Mouse (Mus musculus) embryonic facial prominence, embryonic 10.5 days (tissue): Measurements from ENCODE around the gene Purb. TPM values are rescaled to one million over a fixed set of nuclear protein-coding genes. Genes with fewer than 3 reads are reported as not detected.
A peak's percentile ranks its signal among the peaks of the same experiment; 100 is the strongest.

Source experiments
- DNase-seq: peaks from one replicate; pipeline ENCODE4 v3.0.0-alpha.2; 2017; ENCODE audit warnings: low spot score
- H3K27ac ChIP-seq: fragments of 300-500 bp; sonication (generic); replicated peaks from 2 replicates; pipeline ENCODE4 v1.5.1; 2016; ENCODE audit warnings: mild to moderate bottlenecking
- H3K27me3 ChIP-seq: fragments of 300-500 bp; sonication (generic); replicated peaks from 2 replicates; pipeline ENCODE4 v1.6.1; 2016; ENCODE audit warnings: low read depth, mild to moderate bottlenecking; ENCODE audit not compliant: poor library complexity, severe bottlenecking
- H3K36me3 ChIP-seq: fragments of 300-500 bp; sonication (generic); replicated peaks from 2 replicates; pipeline ENCODE4 v1.6.1; 2016; ENCODE audit warnings: mild to moderate bottlenecking, moderate library complexity
- H3K4me1 ChIP-seq: fragments of 300-500 bp; sonication (generic); 2 replicates; pipeline ENCODE4 v1.6.1; 2016
- H3K4me3 ChIP-seq: fragments of 300-500 bp; sonication (generic); 2 replicates; pipeline ENCODE4 v1.5.1; 2016; ENCODE audit warnings: mild to moderate bottlenecking, moderate library complexity
- H3K9me3 ChIP-seq: fragments of 300-500 bp; sonication (generic); 2 replicates; pipeline ENCODE4 v1.6.1; 2016; ENCODE audit warnings: mild to moderate bottlenecking
- WGBS: fragments of 180-500 bp; shearing (Covaris S2); methylation state at CpG from one replicate; pipeline ENCODE4 v1.1.7; 2016; 5-methylcytosine and 5-hydroxymethylcytosine counted together
- polyA plus RNA-seq: library from polyadenylated mRNA; unstranded; fragments of >200 nt; fragmentation: Nextera tagmentation; extraction: Ambion mirVana; gene quantifications from 2 replicates; pipeline ENCODE4 v1.2.1, GENCODE M21; 2016

The Purb gene
- polyA plus RNA-seq, 1 experiment from 2014 or later, result 17.5 TPM

DNA sequence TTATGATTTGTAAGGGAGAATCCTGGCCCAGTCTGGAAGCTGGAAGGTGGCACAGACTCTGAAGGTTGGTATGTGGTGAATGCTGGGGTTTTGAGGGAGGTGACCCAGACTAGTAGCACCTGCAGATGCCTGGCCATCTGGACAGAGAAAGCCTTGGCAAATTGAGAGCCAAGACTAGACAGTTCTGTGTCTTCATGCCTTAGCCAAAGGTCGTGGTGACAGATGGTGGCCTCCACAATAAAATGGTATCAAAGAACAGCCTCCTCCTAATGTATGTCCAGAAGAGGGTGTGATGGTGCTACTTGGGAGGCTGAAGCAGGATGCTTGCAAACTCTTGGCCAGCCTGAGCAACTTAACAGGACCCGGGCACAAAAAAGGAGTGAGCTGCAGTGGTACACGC, 28.5 kb upstream of the Purb start:
- 72% methylated on average over 3 of the region's 3 CpGs for WGBS
- H3K4me3 ChIP-seq, result no peak overlapping the region
- H3K36me3 ChIP-seq, result no peaks in the 10 kb centered on the region
- no peak overlapping the region for H3K27ac ChIP-seq
- 0 out of 2 replicates have a peak, but pooled peaks cover 4% of the 10 kb centered on the region for H3K4me1 ChIP-seq
- H3K9me3 ChIP-seq, result no peaks in the 10 kb centered on the region
- no peaks in the 10 kb centered on the region for H3K27me3 ChIP-seq
- DNase-seq, result no peak

DNA sequence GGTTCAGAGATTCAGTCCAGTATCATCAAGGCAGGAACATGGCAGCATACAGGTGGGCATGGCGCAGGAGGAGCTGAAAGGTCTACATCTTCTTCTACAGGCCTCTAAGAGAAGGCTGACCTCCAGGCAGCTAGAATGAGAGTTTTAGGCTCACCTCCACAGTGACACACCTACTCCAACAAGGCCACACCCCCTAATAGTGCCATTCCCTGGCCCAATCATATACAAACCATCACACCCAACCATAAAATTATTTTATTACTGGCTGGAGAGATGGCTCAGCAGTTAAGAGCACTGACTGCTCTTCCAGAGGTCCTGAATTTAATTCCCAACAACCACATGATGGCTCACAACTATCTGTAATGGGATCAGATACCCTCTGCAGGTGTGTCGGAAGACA, 26.8 kb upstream of the Purb start:
- Histone ChIP-seq H3K4me3 (no peak overlapping the region), H3K27ac (no peak overlapping the region), H3K4me1 (0 out of 2 replicates have a peak, but pooled peaks cover 4% of the 10 kb centered on the region), H3K27me3 (no peaks in the 10 kb centered on the region), H3K9me3 (no peaks in the 10 kb centered on the region), H3K36me3 (no peaks in the 10 kb centered on the region)
- 96% methylated on average over 2 of the region's 2 CpGs for WGBS
- no peak for DNase-seq

DNA sequence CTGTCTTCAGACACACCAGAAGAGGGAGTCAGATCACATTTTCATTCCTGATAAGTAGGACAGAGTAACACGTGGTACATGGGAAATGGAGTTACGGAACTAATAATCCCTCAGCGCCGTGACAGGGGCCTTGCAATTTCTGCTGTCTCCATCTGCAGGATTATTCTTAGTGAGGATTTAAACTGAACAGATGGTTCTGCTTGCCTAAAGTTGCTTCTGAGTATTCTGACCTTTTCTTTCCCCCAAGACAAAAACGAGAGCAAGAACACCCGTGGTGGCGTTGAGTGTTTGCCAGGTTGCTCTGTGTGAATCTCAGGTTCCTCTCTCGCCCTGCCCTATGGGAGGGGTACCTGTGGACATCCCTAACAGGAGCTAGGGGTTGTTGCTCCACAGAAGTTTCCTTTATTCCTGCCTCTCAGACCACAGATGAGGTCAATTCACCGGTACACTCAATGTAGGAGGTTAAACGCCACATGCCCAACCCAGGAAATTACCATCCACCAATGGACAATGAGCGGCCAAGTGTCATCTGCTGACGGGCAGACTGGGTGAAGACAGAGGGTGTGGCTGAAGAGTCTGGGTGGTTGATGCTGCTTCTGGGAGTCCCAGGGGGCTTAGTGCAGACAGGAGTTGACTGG, 21.7 kb upstream of the Purb start:
- no peaks in the 10 kb centered on the region for H3K9me3 ChIP-seq

DNA sequence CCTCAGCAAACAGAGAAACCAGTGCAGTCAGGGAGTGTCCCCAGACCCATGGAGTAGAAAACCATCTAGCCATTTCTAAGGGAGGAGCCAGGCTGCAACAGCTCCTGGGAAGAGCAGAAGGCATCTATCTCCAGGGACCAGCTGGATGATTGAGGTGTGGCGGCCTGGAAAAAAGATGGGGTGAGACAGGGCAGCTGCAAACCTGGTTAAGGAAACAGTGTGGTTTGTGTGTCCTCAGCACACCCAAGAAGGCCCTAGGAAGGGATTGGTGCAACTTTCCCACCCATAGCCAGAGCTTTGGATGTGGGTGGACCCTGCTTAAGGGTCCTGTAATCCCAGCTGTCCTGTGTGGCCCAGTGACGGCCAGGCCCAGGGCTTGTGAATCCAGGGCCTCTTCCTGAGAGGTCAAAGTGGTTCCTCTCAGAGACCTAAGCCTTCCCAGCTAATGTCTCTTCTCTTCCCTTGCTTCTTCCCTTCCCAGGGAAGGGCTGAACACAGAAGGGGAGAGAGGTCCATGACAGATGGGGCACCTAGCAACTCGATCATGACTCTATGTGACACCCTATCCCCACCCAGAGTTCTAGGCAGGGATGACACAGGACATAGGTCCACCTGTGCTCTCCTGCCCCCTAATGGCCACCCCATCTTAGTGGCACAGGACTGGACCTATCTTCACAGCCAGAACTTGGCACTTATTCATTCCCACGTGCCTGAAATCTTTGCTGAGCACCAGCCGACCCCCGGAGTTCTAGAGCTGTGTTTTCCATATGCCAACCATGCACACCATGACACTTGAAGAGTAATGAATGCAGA, 14.2 kb upstream of the Purb start:
- no peak overlapping the region for H3K27ac ChIP-seq
- no peaks in the 10 kb centered on the region for H3K36me3 ChIP-seq
- 63% methylated on average over 6 of the region's 6 CpGs for WGBS
- peak; percentile 21 for DNase-seq
- no peak overlapping the region for H3K4me3 ChIP-seq
- H3K27me3 ChIP-seq, result no peaks in the 10 kb centered on the region
- H3K4me1 ChIP-seq, result peaks cover 5% of the 10 kb centered on the region; the same call in 1 of the 2 replicates
- H3K9me3 ChIP-seq, result no peaks in the 10 kb centered on the region

More for the DNA sequence above, 21.7 kb upstream of the Purb start:
- no peaks in the 10 kb centered on the region for H3K36me3 ChIP-seq
- H3K27me3 ChIP-seq, result no peaks in the 10 kb centered on the region
- no peak overlapping the region for H3K4me3 ChIP-seq
- 84% methylated on average over 12 of the region's 12 CpGs for WGBS
- no peaks in the 10 kb centered on the region for H3K4me1 ChIP-seq
- no peak for DNase-seq
- no peak overlapping the region for H3K27ac ChIP-seq

DNA sequence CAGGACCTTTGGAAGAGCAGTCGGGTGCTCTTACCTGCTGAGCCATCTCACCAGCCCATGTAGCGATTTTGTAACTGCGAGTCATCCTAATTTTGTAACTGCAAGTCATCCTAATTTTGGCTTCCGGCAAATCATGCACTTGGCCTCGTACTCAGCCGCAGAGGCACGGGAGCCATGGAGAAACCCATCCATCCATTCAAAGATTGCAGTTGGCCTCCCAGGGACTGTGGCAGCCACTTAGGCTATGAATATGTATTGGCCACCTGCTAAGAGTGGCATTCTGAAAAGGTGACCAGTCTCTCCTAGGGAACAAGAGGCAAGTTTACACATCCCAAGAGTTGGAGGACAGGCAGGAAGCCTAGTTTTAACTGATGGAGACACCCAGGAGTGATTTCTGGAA, 13.5 kb upstream of the Purb start:
- Histone ChIP-seq H3K9me3 (no peaks in the 10 kb centered on the region), H3K36me3 (no peaks in the 10 kb centered on the region), H3K4me1 (peaks cover 11% of the 10 kb centered on the region), H3K27me3 (no peaks in the 10 kb centered on the region), H3K4me3 (no peak overlapping the region), H3K27ac (no peak overlapping the region)
- 91% methylated on average over 7 of the region's 7 CpGs for WGBS
- no peak for DNase-seq

DNA sequence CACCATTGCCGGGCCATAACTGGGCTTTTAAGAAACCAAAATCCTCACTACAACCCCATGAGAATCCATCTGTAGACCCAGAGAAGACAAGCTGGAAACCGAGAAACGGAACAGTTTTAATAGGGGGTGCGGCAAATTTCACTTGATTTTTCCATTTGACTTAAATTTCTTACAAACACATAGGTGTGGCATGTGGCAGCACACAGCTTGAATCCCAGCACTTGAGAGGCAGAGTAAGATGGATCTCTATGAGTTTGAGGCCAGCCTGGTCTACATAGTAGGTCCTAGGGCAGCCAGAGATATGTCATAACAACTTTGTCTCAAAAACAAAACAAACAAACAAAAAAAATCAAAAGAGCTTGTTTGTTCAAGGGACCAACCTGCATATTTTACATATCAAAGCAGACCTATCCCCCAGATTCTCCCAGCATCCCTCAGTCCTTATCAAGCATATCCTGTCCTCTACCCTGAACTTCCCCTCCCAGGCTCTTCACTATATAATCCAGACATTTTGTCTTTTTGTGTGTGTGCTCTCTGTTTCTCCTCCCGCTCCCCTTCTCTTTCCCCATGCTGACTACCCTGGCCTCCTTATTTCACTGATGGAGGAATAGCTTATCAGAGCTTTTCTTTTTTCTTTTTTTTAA, 12.4 kb upstream of the Purb start:
- no peak overlapping the region for H3K4me3 ChIP-seq
- no peaks in the 10 kb centered on the region for H3K9me3 ChIP-seq
- no peaks in the 10 kb centered on the region for H3K27me3 ChIP-seq
- H3K4me1 ChIP-seq, result peaks cover 11% of the 10 kb centered on the region
- 94% methylated on average over 5 of the region's 5 CpGs for WGBS
- DNase-seq, result no peak
- no peaks in the 10 kb centered on the region for H3K36me3 ChIP-seq
- H3K27ac ChIP-seq, result no peak overlapping the region

DNA sequence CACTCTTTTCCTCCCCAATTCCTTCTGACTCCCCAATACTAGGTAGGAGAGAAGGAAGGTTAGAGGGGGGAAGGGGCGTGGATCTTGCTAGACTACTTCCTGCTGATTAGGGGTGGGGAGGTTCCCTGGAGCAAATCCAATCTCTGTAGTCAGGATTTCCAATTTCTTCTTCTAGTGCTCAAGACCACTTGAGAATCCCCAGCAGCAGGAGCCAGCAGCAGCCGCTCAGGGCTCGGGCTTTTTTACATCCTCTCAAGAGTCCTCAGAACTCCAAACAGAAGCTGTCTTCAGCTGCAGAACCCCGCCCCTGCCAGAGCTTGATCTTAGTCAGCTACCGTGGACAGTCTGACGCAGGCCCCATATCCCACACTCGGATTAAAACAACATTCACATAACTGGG, 11.8 kb upstream of the Purb start:
- Histone ChIP-seq H3K4me1 (peaks cover 11% of the 10 kb centered on the region), H3K27me3 (no peaks in the 10 kb centered on the region), H3K9me3 (no peaks in the 10 kb centered on the region), H3K36me3 (no peaks in the 10 kb centered on the region), H3K27ac (no peak overlapping the region), H3K4me3 (no peak overlapping the region)
- WGBS, result 55% methylated on average over 7 of the region's 7 CpGs
- DNase-seq, result no peak

DNA sequence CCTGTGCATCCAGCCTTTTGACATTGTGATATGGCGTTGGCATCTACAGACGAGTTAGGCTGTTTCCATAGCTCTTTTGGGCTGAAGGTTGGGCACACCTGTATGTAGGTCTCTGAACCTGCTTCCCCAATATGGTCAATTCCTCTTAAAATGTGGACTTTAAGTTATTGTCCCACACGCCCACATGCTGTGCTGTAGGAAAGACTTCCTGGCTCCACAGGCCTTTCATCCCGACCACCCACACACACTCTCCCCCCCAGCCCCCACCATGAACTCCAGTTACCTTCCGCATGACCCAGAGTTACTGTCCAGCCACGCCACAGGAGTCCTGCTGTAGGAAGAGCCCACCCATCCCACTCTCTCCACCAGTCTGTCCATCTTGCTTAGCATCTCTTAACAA, 11.2 kb upstream of the Purb start:
- Histone ChIP-seq H3K4me1 (peaks cover 11% of the 10 kb centered on the region), H3K9me3 (no peaks in the 10 kb centered on the region)
- WGBS, result 70% methylated on average over 6 of the region's 6 CpGs

DNA sequence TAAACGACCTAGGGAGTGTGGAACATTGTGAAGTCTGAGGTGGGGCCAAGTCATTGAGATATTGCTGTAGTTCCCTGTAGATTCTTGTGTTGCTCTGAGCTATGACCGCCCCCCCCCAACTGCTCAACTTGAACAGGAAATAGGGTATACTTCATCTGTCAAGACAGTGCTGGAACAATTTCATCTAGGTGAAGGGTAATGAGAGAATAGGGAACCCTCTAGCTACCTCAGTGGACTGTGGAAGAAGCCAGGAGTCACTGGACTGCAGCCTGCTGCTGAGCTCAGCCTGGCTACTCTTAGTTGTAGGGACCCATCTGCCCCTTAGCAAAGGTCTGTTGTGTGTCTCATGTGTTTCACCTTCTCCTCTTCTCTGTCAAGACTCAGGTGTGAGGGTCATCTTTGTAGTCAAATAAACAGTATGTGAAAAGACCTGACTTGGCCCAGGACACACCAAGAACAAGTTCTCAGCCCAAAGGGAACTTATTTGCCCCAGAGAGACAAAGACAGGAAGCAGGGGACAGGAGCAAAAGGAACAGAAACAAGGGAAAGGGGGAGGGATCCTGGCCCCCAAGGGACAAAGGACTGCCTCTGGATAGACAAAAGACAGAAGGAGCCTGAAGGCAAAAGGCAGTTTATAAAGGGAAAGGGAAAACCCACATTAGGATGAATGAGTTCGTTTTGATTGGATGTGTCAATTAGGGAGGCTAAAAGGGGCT, 8.7 kb upstream of the Purb start:
- Histone ChIP-seq H3K9me3 (no peaks in the 10 kb centered on the region), H3K27ac (no peak overlapping the region), H3K27me3 (no peaks in the 10 kb centered on the region), H3K36me3 (no peaks in the 10 kb centered on the region), H3K4me3 (no peak overlapping the region), H3K4me1 (peaks cover 11% of the 10 kb centered on the region)
- WGBS, result 56% methylated on average over 3 of the region's 3 CpGs
- DNase-seq, result no peak

More for the DNA sequence above, 11.2 kb upstream of the Purb start:
- H3K27me3 ChIP-seq, result no peaks in the 10 kb centered on the region
- no peak overlapping the region for H3K4me3 ChIP-seq
- no peak overlapping the region for H3K27ac ChIP-seq
- no peak for DNase-seq
- H3K36me3 ChIP-seq, result no peaks in the 10 kb centered on the region

DNA sequence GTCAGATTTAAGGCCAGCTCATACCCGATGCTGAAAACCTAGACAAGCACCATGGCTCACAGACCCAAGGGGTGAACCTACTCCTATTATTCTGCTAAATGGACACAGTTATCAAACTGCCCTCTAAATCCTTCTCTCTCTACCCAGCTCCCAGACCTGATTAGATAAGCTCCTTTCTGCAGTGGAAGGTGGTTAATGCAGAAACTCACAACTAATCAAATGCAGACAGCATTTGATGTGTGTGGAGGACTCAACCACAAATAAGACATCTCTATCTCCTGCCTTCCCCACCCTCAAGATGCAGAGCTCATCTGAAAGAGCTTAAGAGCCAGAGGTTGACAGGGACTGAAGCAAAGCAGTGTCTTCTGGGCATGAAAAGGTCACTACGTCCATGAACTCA, 7.4 kb upstream of the Purb start:
- H3K27me3 ChIP-seq, result no peaks in the 10 kb centered on the region
- H3K36me3 ChIP-seq, result no peaks in the 10 kb centered on the region
- 85% methylated on average over 2 of the region's 2 CpGs for WGBS
- no peak overlapping the region for H3K4me3 ChIP-seq
- H3K9me3 ChIP-seq, result no peaks in the 10 kb centered on the region
- H3K4me1 ChIP-seq, result peaks cover 11% of the 10 kb centered on the region
- H3K27ac ChIP-seq, result no peak overlapping the region
- no peak for DNase-seq

DNA sequence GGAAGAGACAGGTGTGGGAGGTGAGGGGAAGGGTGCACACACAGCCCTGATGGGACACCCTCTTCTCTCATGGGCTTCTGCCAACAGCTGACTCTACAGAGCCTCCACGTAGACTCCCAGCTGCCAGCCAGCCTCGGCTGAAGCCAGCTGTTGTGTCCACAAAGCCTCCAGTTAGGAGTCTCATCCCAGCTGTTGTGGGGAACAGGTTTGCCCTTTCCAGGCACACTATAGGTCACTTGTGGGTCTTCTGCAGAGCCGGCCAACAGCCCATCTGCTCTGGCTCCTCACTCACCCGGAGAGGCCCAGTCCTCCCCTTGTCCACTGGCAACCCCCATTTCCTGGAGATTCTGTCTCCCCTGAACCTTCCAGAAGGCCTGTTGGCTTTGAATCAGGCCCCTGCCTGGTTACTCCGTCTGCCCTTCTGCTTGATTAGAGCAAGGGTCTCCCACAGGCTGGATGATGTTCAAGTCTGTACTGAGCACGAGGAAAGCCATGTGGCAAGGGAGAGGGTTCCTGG, 6.0 kb upstream of the Purb start:
- H3K36me3 ChIP-seq, result no peaks in the 10 kb centered on the region
- 78% methylated on average over 6 of the region's 6 CpGs for whole genome bisulfite sequencing
- H3K9me3 ChIP-seq, result no peaks in the 10 kb centered on the region
- no peak for DNase-seq
- no peak overlapping the region for H3K4me3 ChIP-seq
- no peaks in the 10 kb centered on the region for H3K27me3 ChIP-seq
- peaks cover 14% of the 10 kb centered on the region for H3K4me1 ChIP-seq
- no peak overlapping the region for H3K27ac ChIP-seq

DNA sequence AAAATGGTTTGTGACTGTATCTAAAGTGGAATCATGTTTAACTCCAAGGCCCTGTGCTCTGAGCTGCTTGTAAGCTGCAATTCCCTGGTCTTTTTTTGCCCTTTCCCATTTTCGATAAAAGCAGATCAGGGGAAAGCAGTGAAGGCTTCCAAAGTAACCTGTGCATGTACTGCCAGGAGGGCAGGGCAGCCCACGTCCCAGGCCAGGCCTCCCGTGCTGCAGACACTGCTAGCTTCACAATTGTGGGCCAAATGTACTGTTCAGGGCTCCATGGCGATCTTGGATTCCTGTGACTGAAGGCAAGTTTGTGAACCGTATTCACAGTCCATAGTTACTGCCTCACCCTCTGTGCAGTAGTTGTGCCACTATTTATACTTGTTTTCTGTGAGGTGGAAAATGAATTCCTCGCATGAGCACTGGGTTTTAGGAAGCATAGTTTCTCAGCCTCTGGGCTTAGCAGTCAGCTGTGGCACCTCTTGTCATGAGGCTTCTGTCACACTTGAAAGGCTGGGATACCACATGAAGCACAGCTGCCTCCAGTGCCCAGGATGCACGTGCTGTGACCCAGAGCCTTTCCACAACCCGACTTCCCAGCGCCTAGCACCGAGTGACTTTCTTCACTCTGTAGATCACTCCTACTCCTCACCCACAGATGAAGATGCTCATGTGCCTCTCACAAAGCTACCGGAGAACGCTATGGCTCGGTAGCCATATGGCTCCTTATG, 5.1 kb upstream of the Purb start:
- peaks cover 14% of the 10 kb centered on the region for H3K4me1 ChIP-seq
- no peak overlapping the region for H3K4me3 ChIP-seq
- H3K27ac ChIP-seq, result no peak overlapping the region
- DNase-seq, result no peak
- H3K27me3 ChIP-seq, result no peaks in the 10 kb centered on the region
- H3K36me3 ChIP-seq, result no peaks in the 10 kb centered on the region
- H3K9me3 ChIP-seq, result no peaks in the 10 kb centered on the region
- 82% methylated on average over 13 of the region's 13 CpGs for WGBS
